Mouse (Mus musculus) kidney, postnatal 0 days (tissue): ENCODE measurements around the gene Lgsn. TPM values are rescaled to one million over a fixed set of nuclear protein-coding genes. Genes with fewer than 3 reads are reported as not detected.

Experiments used
- ATAC-seq: fragments of 200-750 bp; cut with Nextera tagmentation; replicated peaks from 2 replicates; pipeline ENCODE4 v1.8.0; 2017; ENCODE audit warnings: low read depth, moderate number of reproducible peaks, moderate TSS enrichment, moderate library complexity; ENCODE audit not compliant: low FRiP score
- DNase-seq: peaks from one replicate; pipeline ENCODE4 v3.0.0-alpha.2; 2016; ENCODE audit warnings: low spot score
- H3K27ac ChIP-seq: fragments of 300-500 bp; sonication (generic); 2 replicates; pipeline ENCODE4 v1.5.1; 2014; ENCODE audit warnings: mild to moderate bottlenecking
- H3K27me3 ChIP-seq: fragments of 300-500 bp; sonication (generic); 2 replicates; pipeline ENCODE4 v1.6.1; 2014; ENCODE audit warnings: low read length, mixed read lengths; ENCODE audit not compliant: insufficient read depth
- H3K36me3 ChIP-seq: fragments of 300-500 bp; sonication (generic); 2 replicates; pipeline ENCODE4 v1.6.1; 2014; ENCODE audit warnings: low read length, mixed read lengths; ENCODE audit not compliant: insufficient read depth
- H3K4me1 ChIP-seq: fragments of 300-500 bp; sonication (generic); replicated peaks from 2 replicates; pipeline ENCODE4 v1.6.1; 2014; ENCODE audit warnings: antibody characterized with exemption, low read length, mixed read lengths; ENCODE audit not compliant: insufficient read depth
- H3K4me2 ChIP-seq: fragments of 300-500 bp; sonication (generic); 2 replicates; pipeline ENCODE4 v1.6.1; 2014; ENCODE audit warnings: mild to moderate bottlenecking, low read length, moderate library complexity, mixed read lengths
- H3K4me3 ChIP-seq: fragments of 300-500 bp; sonication (generic); replicated peaks from 2 replicates; pipeline ENCODE4 v1.5.1; 2014; ENCODE audit warnings: low read depth, low read length
- H3K9ac ChIP-seq: fragments of 300-500 bp; sonication (generic); 2 replicates; pipeline ENCODE4 v1.6.1; 2014; ENCODE audit warnings: low read depth, low read length
- H3K9me3 ChIP-seq: fragments of 300-500 bp; sonication (generic); replicated peaks from 2 replicates; pipeline ENCODE4 v1.6.1; 2016; ENCODE audit warnings: low read length, inconsistent platforms, mixed read lengths
- CTCF ChIP-seq: IDR thresholded peaks from 2 replicates; pipeline ENCODE4 v1.5.1; 2016; ENCODE audit warnings: antibody characterized with exemption, low read depth, mild to moderate bottlenecking, moderate library complexity
- WGBS: fragments of 180-500 bp; shearing (Covaris S2); extraction: QIAGEN DNeasy Blood & Tissue Kit; methylation state at CpG from one replicate; pipeline ENCODE4 v1.1.7; 2014; 5-methylcytosine and 5-hydroxymethylcytosine counted together
- polyA plus RNA-seq: library from polyadenylated mRNA; unstranded; fragments of >200 nt; fragmentation: Nextera tagmentation; extraction: Ambion mirVana; gene quantifications from 2 replicates; pipeline ENCODE4 v1.2.1, GENCODE M21; 2015

Lgsn gene
- not detected in 2 replicates for polyA plus RNA-seq

- DNase-seq (no peak), ATAC-seq (no peak)
- Histone ChIP-seq H3K27me3 (no peaks in the 10 kb centered on the region), H3K4me3 (no peak within 1 kb of the TSS), H3K9me3 (no peaks in the 10 kb centered on the region), H3K4me1 (no peaks in the 10 kb centered on the region), H3K27ac (no peak within 1 kb of the TSS), H3K36me3 (no peaks in the 10 kb centered on the region), H3K9ac (no peak within 1 kb of the TSS), H3K4me2 (no peak within 1 kb of the TSS)
- TF ChIP-seq CTCF = no peak
- 38% methylated on average over 5 of the region's 5 CpGs for WGBS
Observed at GRCm38 (mm10) chr1:31176101-31176500, at the start of gene Lgsn. Gene Lgsn, plus strand, starts transcription at chr1:31176401.

- no peak for TF ChIP-seq CTCF
- Histone ChIP-seq H3K9me3 (no peaks in the 10 kb centered on the region), H3K4me1 (no peaks in the 10 kb centered on the region), H3K27me3 (no peaks in the 10 kb centered on the region), H3K4me3 (no peak overlapping the region), H3K4me2 (no peak overlapping the region), H3K9ac (no peak overlapping the region), H3K36me3 (no peaks in the 10 kb centered on the region), H3K27ac (no peak overlapping the region)
- 69% methylated on average over 3 of the region's 3 CpGs for WGBS
- ATAC-seq (no peak), DNase-seq (no peak)
Observed at GRCm38 (mm10) chr1:31138387-31138786, 37.8 kb upstream of the Lgsn start.

DNA sequence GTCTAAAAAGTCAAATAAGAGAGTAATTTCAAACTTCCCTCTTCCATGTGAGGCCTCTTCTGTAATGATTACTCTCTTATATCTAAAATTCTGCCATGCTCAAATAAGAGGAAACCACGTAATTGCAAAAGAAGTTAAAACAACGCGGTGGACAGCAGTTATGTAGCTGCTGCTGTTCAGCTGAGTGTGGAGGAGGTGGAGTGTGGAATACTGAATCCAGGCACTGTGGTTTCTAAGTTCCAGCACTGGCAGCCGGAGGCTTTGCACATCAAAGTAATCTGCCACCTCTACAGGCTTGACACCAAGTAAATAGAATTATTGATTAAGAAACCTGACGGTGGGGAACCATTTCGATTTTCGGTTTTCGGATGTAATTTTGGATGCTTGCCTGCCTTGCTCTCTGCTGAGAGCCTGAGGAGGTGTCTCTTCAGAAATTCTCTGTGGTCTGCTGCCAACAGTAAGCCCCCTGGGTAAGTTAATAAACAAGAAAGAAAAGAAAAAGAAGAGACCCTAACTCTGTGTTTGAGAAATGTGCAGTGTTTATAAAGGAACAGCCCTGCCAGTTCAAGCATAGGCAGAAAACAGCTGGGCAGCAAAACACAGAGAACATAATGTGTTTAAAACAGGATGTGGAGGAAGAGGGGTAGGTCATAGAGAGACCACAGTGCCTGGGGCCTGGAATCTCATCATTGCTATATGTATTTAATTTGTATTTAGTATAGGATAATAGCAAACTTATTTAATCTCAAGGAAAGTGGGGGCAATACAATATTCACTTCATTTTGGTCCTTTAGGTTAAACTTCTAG lies 33.7 kb upstream of the Lgsn start:
- no peak overlapping the region for H3K4me3 ChIP-seq
- H3K27ac ChIP-seq = no peak overlapping the region
- H3K4me2 ChIP-seq = no peak overlapping the region
- H3K9ac ChIP-seq = no peak overlapping the region
- WGBS = 37% methylated on average over 8 of the region's 8 CpGs
- H3K9me3 ChIP-seq = no peaks in the 10 kb centered on the region
- no peaks in the 10 kb centered on the region for H3K4me1 ChIP-seq
- no peak for TF ChIP-seq CTCF
- no peak for ATAC-seq
- H3K27me3 ChIP-seq = no peaks in the 10 kb centered on the region
- peak; percentile 6 for DNase-seq
- no peaks in the 10 kb centered on the region for H3K36me3 ChIP-seq

DNA sequence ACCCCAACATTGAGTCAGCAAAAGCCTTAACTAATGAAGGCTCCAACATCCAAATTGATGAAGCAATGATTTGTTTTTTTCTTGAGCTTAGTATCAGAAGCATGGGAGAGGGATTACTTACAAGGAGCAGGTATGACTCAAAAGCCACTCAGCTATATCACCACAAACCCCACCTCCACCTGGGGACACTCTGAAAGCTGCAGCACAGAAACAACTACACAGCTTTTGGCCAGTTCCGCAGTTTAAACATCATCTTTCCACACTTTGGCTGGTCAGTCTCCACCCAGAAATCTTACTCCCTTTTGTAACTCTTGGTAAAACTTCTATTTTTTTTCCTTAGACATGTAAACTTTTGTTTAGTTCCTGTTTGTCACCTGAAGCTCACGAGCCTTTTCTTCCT lies 32.6 kb upstream of the Lgsn start:
- 79% methylated on average over 2 of the region's 2 CpGs for WGBS
- no peaks in the 10 kb centered on the region for H3K4me1 ChIP-seq
- H3K27ac ChIP-seq = no peak overlapping the region
- TF ChIP-seq CTCF = no peak
- no peaks in the 10 kb centered on the region for H3K27me3 ChIP-seq
- H3K9me3 ChIP-seq = no peaks in the 10 kb centered on the region
- no peaks in the 10 kb centered on the region for H3K36me3 ChIP-seq
- H3K4me3 ChIP-seq = no peak overlapping the region
- no peak for ATAC-seq
- no peak overlapping the region for H3K9ac ChIP-seq
- no peak overlapping the region for H3K4me2 ChIP-seq
- DNase-seq = no peak

DNA sequence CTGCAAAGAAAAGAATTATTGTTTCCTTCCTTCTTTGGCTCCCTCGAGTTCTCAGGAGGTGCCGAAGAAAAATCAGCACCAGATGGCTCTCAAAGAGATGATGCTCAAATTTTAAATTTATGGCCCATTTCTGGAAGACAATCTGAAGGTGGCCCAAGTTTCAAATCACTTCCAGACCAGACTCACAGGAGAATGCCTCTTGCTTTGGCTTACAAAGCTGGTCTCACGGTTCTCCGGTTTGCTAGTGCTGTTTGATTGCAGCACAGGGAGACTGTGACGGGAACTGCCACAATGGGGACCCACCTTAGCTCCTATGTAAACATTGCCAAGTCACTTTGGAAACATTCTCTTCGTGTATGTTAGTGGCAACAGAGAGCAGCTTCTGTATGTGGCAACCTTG lies 26.5 kb upstream of the Lgsn start:
- Histone ChIP-seq H3K4me1 (no peaks in the 10 kb centered on the region), H3K9me3 (no peaks in the 10 kb centered on the region), H3K27ac (no peak overlapping the region), H3K9ac (no peak overlapping the region), H3K4me3 (no peak overlapping the region), H3K27me3 (no peaks in the 10 kb centered on the region), H3K36me3 (no peaks in the 10 kb centered on the region), H3K4me2 (no peak overlapping the region)
- no peak for TF ChIP-seq CTCF
- DNase-seq (no peak), ATAC-seq (no peak)
- 24% methylated on average over 6 of the region's 6 CpGs for WGBS

DNA sequence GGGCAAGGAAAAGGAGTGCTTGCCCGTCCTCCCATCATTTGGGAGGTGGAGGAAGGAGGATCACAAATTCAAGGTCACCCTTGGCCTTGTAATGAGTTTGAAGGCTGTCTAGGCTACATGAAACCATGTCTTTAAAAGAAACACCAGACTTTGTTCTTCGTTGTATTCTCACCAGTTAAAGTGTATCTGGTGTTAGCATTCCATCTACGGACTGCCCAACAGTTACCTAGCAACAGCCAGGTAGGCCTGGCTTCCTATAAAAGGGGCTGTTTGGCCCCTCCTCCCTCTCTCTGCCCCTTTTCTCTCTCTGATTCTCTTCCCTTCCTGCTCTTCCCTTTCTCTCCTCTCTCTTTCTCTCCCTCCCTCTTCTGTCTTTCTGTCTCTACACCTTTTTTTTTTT lies 25.7 kb upstream of the Lgsn start:
- no peak overlapping the region for H3K4me3 ChIP-seq
- ATAC-seq (no peak), DNase-seq (no peak)
- H3K27ac ChIP-seq = no peak overlapping the region
- no peak overlapping the region for H3K9ac ChIP-seq
- no peaks in the 10 kb centered on the region for H3K27me3 ChIP-seq
- no peak for TF ChIP-seq CTCF
- H3K36me3 ChIP-seq = no peaks in the 10 kb centered on the region
- H3K4me1 ChIP-seq = no peaks in the 10 kb centered on the region
- 60% methylated on average over 3 of the region's 3 CpGs for WGBS
- no peaks in the 10 kb centered on the region for H3K9me3 ChIP-seq
- H3K4me2 ChIP-seq = no peak overlapping the region
